Mouse (Mus musculus) brain, embryonic 14.5 days (tissue): ENCODE data around the gene Gja3.

Source experiments
- CTCF ChIP-seq: fragments of 200-500 bp; IDR thresholded peaks from 2 replicates; pipeline ENCODE4 v1.5.1; 2012; ENCODE audit warnings: inconsistent platforms, mild to moderate bottlenecking, moderate library complexity, borderline replicate concordance; ENCODE audit not compliant: insufficient read depth, insufficient read length; ENCODE audit errors: extremely low read depth
- POLR2A ChIP-seq: fragments of 200-500 bp; IDR thresholded peaks from 2 replicates; pipeline ENCODE4 v1.6.1; 2012; ENCODE audit warnings: mild to moderate bottlenecking, inconsistent platforms, borderline replicate concordance; ENCODE audit not compliant: poor library complexity, insufficient read depth, insufficient read length, severe bottlenecking; ENCODE audit errors: extremely low read depth

GRCm38 (mm10) chr14:57043863-57044262, 14.0 kb downstream of the Gja3 start:
- TF ChIP-seq CTCF (no peak), POLR2A (no peak)
